8 mouse cellular contexts compared by ENCODE assay signal in the genomic region with DNA sequence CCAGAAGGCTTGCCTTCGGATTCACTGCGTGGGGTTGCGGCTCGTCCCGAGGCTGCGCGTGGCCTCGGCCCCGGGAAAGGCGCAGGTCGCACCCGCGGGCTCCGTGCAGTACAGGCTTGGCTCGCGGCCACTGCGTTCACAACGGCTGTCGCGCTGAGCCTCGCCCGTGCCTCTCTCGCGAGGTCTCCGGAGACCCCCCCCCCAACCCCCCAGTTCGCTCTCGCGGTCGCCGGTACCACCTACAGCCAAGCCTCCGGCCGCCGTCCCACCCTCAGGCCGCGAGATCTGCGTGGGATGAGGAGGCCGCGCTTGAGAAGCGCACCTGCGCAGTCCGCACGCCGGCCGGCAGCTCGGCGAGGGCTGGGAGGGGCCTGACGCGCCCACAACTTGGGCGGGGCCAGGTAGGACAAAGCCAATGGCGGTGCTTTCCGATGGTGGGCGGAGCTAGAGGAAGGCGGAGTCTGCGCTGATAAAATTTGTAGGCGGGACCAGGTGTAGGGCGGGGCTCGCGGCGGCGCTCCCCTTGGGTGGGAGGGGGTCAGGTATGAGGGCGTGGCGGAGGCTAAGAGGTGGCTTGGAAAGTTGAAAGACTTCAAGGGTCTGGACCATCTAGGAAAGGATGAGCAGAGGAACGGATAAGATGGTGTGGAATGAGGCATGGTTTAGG. TPM values are rescaled to one million over a fixed set of nuclear protein-coding genes. Genes with fewer than 3 reads are reported as not detected.
DNase-seq lines count a peak whose midpoint lies in the region; ATAC-seq and TF ChIP-seq lines count a peak whose summit lies in the region.

No protein-coding gene starts in this region.

- intact Hi-C loops in left cerebral cortex, postnatal 10 days (cut with DNase I): no loop called here

- peaks cover 6% of the 10 kb centered on the region for H3K4me1 ChIP-seq in cortical plate, adult 2 months (ENCODE audit: control insufficient read depth, insufficient read depth, low read length)

- H3K27ac ChIP-seq in cortical plate, adult 2 months (ENCODE audit: insufficient read depth, low read length): peak overlapping the region; percentile 63; the same call in 1 of the 2 replicates

- peak overlapping the region; percentile 88 for H3K4me3 ChIP-seq in cortical plate, adult 2 months (ENCODE audit: insufficient read depth, low read length)

- peak; percentile 70; the same call in 1 of the 2 replicates for TF ChIP-seq POLR2A in cortical plate, adult 2 months (IDR thresholded peaks at IDR 0.05; ENCODE audit: extremely low read depth, insufficient read depth, low read length)

- peak; percentile 87 for DNase-seq in gastrocnemius, postnatal 10 days
- DNase-seq in left cerebral cortex, postnatal 10 days (ENCODE audit: extremely low spot score in 1 of 2, low spot score in 2 of 2): peak; percentile 84 to 96
- peak; percentile 93 for DNase-seq in right cerebral cortex, postnatal 25 days
- peak; percentile 88 to 92 for DNase-seq in urinary bladder, postnatal 4 days (ENCODE audit: low spot score in 2 of 2)

- ATAC-seq in activated CD4-positive, CD25-positive, alpha-beta regulatory T cell, adult 4 months: peak; percentile 79
- peak; percentile 90 for ATAC-seq in inflammation-experienced regulatory T-cells, adult 6 months
- ATAC-seq in megakaryocyte-erythroid progenitor cell, adult 5-6 weeks (replicated peaks; ENCODE audit: low FRiP score, low TSS enrichment, poor library complexity, severe bottlenecking): peak; percentile 79

- no peak for TF ChIP-seq CTCF in cortical plate, adult 2 months (IDR thresholded peaks at IDR 0.05; ENCODE audit: extremely low read depth, insufficient read depth, low read length)

RNA-seq across cellular contexts. Expression of a gene that starts 6.1 kb away (rescaled TPM):
- 1 to 10 TPM; 3.7 to 4.9 TPM for polyA plus RNA-seq in activated CD4-positive, CD25-positive, alpha-beta regulatory T cell, adult 4 months (2017; shearing (Covaris generic))
- polyA plus RNA-seq in cortical plate, adult 2 months (2012; rRNA removed): 35.3 and 36.2 TPM in 2 replicates
- total RNA-seq in gastrocnemius, postnatal 10 days (2021): 1 to 10 TPM; 4.5 to 5.4 TPM
- polyA plus RNA-seq in inflammation-experienced regulatory T-cells, adult 6 months (2017; shearing (Covaris generic)): 1 to 10 TPM; 3.8 to 7.0 (median 3.9) TPM
- total RNA-seq in left cerebral cortex, postnatal 10 days (2021): 10 to 100 TPM; 42.4 to 42.9 TPM
- 5.8 and 6.9 TPM in 2 replicates for total RNA-seq in megakaryocyte-erythroid progenitor cell, adult 5-6 weeks (2014; fragmentation: Nextera tagmentation)
- total RNA-seq in megakaryocyte-erythroid progenitor cell, adult 5-6 weeks (2017): 5.4 and 6.2 TPM in 2 replicates

RNA-seq across cellular contexts. Expression of a gene that starts 13.1 kb away (rescaled TPM):
- polyA plus RNA-seq in activated CD4-positive, CD25-positive, alpha-beta regulatory T cell, adult 4 months (2017; shearing (Covaris generic)): not detected
- 0.23 and 0.45 TPM in 2 replicates for polyA plus RNA-seq in cortical plate, adult 2 months (2012; rRNA removed)
- total RNA-seq in gastrocnemius, postnatal 10 days (2021): not detected
- polyA plus RNA-seq in inflammation-experienced regulatory T-cells, adult 6 months (2017; shearing (Covaris generic)): not detected
- total RNA-seq in left cerebral cortex, postnatal 10 days (2021): not detected
- total RNA-seq in megakaryocyte-erythroid progenitor cell, adult 5-6 weeks (2014; fragmentation: Nextera tagmentation): not detected in 2 replicates
- total RNA-seq in megakaryocyte-erythroid progenitor cell, adult 5-6 weeks (2017): not detected in 2 replicates

Comparison
In these comparisons a context has a peak if more than half of its experiments do, and no peak if none do; other contexts are left out.
1. Peak in every context shown above with its lines: DNase-seq, ATAC-seq, H3K4me3 ChIP-seq and H3K27ac ChIP-seq.
2. RNA of a gene that starts 6.1 kb away (total RNA-seq): 42.4 to 42.9 TPM in left cerebral cortex, postnatal 10 days; 5.4 to 6.9 TPM in megakaryocyte-erythroid progenitor cell, adult 5-6 weeks and 4.5 to 5.4 TPM in gastrocnemius, postnatal 10 days; every median in the first group is over 4 times any median in the second.